Mouse (Mus musculus) T-helper 1 cell (primary cell): Measurements from ENCODE around the gene Sohlh1.

Experiments used
- in situ Hi-C: fragments of 300-600 bp; cut with MboI, MseI; formaldehyde crosslinking; loops from one replicate; pipeline ENCODE4 v1.15.1; 2025; ENCODE audit warnings: high pct_unique_total_duplicates

Gene Sohlh1

DNA sequence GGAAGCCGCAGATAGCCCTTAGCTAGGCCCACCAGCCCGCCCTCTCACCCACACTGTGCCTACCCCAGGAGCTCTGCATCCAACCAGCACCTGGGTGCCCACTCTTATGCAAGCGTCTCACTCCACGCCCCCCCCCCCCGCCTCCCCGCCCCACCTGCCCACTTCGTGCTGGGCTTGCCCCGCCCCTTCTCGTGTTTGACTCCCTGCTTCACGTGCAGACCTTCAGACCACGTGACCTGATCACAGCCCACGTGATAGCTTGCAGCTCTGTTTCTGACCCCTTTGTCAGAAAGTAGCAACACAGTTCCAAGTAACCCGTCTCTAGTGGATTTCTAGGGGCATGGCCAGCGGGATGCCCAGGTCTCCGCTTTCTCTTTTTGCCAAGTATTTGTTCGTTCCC lies at the start of gene Sohlh1:
Sohlh1 (minus strand) TSS at position 23 of the 400 bp plus-strand sequence.
- in situ Hi-C loops, result no loop called here

GRCm38 (mm10) chr2:25892440-25892839 lies 45.4 kb upstream of the Sohlh1 start:
- in situ Hi-C loops, result no loop called here

DNA sequence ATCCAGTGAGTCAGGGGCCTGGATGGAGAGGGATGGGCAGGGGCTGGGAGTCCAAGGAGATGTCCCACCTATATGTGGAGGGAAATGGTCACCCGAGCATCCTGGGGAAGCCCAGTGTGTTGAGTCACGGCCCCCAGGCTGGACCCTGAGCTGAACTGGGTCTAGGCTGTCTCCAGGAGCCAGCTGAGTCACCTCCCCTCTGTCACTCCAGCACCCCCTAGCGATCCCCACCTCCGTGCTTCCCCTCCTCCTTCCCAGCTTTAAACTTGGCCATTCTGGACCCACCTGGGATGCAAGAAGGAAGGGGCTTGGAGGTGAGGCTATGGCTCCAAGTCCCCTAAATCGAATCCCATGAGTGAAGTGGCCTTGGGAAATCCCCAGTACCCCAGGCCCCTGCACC lies 41.1 kb upstream of the Sohlh1 start:
- in situ Hi-C loops, result no loop called here

DNA sequence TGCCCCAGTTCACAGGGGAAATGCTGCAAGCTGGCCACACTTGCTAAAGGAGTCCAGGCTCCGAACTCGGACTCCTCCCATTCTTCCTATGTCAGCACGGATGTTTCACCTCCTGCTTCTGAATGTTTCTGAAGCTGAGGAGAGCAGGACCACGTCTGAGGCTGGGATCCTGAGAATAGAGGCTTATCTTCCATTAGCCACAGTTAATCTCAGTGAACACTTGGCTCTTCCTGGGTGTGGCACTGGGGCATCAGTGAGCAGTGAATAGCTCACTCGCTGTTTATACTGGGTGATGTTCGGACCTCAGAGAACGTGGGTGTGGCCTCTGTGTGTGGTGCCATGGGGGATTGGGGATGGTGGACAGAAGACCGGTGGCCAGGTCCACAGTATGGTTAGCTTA lies 40.2 kb upstream of the Sohlh1 start:
- in situ Hi-C loops, result no loop called here

DNA sequence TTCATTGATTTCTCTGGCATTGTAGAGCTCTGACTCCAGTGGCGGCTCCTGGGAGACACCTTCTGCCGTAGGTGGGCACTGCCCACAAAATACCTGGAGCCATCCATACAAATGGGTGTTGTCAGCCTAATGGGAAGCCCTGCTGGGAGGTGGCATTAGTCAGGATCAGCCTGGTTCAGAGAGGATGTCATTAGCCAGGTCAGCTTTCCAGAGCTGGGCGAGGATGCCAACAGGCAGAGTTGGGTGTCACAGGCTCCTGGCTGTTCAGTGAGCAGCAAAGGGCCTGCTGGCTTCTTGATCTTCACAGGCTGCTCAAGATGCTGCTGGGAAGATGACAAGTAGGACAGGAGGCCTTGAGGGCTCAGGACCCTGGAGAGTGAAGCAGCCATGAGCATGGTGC lies 37.7 kb upstream of the Sohlh1 start:
- in situ Hi-C loops, result no loop called here

- in situ Hi-C loops, result no loop called here
These were observed 35.2 kb upstream of the Sohlh1 start for GRCm38 (mm10) chr2:25882276-25882675.

DNA sequence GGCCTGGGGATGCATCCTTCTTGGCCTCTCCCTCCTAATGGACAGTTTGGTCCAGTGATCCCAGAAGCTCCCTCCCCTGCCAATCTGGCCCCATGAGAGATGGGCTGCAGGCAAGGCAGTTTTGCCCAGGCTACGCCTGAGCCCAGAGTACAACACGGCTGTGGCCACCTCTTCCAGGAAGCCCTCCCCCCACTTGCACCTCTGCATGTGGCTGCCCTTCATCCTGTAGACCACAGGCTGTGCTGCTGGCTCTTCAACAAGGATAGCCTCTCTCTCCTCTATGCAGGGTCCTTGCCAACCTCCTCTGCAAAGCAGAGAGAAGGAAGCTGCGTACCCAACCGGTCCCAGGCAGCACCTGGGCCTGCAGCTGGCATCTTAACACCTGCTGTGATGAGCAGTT lies 32.0 kb upstream of the Sohlh1 start:
- in situ Hi-C loops, result no loop called here

- in situ Hi-C loops, result no loop called here
These were observed 31.5 kb upstream of the Sohlh1 start for GRCm38 (mm10) chr2:25878516-25878915.

DNA sequence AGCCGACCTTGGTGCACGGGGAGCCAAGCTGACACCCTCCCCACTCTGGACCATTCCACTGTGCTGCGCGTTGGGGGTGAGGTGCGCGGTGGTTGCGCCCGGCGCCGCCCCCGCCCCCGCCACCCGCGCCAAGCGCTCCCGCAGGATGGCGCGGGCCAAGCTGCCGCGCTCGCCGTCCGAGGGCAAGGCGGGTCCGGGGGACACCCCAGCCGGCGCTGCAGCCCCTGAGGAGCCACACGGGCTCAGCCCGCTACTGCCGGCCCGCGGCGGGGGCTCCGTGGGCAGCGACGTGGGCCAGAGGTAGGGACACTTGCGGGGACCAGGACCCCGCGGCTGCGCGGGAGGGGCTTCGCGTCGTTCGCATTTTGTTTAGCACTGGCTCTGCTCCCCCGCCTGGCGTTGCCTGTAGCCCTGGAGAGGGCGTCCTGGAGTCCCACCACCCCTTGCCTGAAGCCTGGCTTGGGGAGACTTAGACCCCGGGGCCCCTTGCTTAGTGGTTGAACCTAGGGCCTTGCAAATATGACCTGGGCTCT lies 30.8 kb upstream of the Sohlh1 start:
- in situ Hi-C loops, result no loop called here

DNA sequence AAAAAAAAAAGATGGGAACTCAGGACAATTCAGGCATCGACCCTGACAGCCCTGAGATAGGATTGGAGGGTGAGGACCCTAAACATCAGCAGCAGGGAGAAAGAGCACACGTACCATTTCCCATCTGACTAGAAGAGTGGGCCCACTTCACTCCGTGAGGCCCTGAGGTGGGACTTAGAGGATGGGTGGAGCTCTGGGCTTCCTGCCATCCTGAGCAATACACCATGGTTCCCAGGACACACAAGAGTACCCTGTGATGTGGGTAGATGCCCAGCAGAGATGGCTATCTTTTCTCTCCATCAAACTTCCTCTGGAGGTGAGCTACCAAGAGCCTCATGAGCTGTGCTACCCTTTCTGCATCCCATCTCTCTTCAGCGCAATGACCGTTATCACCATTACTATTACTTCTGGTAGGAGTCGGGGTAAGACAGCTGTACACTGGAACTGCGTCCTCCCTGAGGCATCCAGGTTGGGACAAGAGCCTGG lies 30.2 kb upstream of the Sohlh1 start:
- in situ Hi-C loops, result no loop called here

DNA sequence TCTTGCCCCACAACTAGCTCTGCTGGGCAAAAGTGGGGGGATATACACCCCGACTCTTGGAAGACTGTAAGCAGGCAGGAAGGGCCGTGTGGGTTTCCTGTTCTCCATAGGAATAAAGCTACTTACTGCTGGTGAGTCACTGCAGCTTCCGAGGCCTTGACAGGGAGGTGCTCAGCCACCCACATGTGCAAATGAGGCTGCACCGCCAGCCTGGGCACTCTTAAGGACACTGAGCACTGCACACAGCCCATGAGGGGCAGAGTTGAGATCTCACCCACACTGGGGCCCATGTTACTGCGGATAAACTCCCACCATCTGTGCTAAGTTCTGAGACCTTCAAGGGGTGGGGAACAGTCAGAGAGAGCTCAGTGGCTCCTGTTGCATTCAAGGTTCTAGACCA lies 19.6 kb upstream of the Sohlh1 start:
- in situ Hi-C loops, result no loop called here

DNA sequence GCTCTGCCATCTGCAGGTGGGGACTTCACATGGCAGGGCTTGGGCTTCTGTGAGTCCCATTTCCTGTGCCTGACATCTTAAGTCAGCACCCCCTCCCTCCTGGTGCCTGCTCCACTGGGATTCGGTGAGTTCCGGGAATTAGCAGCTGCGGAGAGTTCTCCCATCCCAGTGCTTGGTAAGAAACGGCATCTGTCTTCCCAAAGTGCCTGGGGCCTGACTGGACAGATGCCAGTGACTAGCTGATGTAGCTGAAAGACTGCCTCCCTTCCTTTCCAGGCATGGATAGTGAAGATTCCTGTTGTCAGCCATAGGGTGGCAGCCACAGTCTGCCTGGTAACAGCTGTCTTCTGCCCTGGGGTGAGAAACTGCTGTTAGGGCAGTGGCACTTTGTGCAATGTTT lies 18.4 kb upstream of the Sohlh1 start:
- in situ Hi-C loops, result no loop called here

DNA sequence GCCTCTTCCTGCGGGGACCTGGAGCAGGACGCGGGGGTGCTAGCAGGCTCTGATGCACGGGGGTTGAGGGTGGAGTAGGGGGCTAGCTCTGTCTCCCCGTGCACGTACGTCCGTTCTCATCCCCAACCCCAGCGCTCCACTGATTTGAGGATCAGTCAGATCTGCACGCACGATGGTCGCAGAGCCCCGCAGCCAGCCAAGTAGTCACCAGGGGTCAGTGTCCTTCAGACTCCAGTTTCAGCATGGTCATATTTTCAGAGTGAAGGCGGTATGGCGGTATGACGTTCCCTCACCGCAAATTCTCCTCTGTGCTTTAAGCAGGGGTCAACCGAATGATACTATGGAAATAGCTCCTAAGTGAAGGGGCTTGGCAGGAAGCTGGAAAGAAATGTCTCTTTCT lies 17.2 kb upstream of the Sohlh1 start:
- in situ Hi-C loops, result no loop called here

DNA sequence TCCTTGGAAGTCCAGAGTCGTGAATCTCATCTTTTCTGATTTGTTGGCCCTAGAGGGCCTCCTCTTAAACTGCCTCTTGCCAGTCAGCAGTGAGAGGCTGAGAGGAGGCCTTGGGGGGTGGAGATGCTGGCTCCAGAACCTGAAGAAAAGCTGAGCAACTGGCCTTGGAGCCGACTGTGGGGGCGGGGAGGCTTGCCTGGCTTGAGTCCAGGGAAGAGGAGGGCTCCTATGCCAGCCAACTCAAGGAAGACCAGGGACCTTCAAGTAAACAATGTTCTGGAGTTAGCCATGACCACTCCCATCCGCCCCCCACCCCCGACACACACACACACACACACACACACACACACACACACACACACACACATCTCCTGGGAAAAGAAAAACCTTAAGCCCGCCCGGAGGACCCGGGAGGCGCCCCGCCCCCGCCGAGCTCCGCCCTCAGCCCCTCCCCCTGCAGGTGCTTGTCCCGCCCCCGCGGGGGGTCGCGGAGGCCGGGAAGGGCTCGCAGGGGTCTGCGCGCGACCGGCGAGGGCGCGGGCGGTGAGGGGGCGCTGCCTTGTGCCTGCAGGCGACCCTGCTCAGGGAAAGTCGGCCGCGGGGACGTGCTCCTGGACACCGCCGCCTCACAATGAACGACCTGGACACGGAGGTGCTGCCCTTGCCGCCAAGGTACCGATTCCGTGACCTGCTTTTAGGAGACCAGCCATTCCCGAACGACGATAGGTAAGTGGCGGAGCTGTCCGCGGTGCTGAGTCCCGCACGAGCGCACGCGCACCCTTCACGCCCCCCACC lies 16.5 kb upstream of the Sohlh1 start, which contains the start of gene Kcnt1:
Kcnt1 (plus strand) TSS at position 398 of the 795 bp plus-strand sequence.
- in situ Hi-C loops, result no loop called here

DNA sequence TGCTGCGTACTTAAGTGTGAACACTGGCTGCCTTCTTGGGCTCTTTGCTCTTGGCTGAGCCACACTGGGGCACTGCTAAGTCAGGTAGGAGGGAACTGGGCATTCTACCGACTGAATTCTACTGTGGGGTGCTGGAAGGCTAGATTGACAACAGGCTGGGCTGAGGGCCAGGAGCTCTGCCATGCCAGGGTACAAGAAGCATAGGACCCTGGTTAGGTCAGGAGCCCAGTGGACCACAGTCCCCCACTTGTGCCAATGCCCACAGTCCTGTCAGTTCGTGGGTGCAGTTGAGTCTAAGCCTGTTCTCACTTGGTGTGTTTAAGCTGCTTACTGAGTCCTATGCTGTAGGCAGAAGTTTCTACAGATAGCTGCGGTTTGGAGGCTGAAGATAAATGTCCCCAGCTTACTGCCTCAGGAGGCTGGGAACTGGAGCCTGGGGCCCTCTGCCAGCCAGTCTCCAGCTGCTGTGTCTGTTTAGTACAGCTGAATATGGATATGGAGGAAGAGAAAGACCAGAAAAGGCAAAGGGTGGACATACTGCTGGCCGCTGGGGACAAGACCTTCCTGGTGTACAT lies 15.7 kb upstream of the Sohlh1 start:
- in situ Hi-C loops, result no loop called here

DNA sequence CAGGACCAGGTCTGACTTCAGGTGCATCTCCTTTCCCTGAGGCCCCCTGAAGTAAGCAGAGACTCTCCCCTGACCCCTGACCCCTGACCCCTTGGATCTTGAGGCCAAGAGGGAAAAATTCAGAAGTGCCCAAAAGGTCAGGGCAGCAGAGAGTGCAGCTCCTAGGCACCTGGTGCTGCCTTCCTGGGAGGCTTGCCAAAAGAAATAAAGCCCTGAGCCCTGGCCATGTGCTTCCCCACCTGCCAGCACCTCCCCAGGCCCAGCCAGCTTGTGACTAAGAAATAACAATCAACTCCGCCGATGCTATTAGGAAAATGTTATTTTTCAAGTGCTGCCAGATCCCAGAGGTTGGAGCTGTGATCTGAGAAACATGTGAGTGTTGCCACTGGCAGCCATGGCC lies 15.0 kb upstream of the Sohlh1 start:
- in situ Hi-C loops, result no loop called here

DNA sequence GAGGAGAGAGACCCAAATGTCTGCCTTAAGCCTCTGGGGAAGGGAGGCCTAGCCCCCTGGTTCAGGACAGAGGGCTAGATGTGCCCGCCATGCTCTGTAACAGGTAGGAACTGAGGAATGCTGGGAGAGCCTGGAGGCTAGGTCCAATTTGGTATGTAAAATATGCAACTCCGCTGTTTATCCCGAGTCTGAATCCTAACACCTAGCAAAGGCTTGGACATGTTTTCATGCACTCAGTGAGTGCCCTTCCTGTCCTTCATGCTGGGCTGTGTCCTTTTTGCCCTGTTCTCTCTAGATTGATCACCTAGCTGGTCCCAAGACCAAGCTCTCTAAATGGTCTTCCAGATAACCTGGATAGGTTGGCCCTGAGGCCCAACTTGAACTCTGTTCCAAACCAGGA lies 12.8 kb upstream of the Sohlh1 start:
- in situ Hi-C loops, result no loop called here

DNA sequence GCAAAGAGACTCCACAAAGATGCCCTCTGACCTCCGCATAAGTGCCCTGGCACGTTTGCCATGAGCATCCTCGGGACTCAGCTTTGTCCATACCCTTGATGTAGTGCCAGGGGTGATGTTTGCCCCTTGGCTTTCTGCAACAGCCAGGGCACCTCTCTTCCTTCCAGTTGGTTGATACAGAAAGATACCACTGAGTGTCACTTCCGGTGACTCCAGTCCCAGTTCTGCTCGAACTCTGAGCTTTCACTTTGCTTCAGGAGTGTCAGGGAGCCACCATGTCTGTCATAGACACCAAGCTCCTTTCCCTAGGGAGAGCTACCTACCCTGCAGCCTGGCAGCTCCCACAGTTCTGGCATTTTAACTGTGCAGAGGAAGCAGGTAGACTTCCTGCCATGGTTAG lies 7.0 kb upstream of the Sohlh1 start:
- in situ Hi-C loops, result no loop called here

DNA sequence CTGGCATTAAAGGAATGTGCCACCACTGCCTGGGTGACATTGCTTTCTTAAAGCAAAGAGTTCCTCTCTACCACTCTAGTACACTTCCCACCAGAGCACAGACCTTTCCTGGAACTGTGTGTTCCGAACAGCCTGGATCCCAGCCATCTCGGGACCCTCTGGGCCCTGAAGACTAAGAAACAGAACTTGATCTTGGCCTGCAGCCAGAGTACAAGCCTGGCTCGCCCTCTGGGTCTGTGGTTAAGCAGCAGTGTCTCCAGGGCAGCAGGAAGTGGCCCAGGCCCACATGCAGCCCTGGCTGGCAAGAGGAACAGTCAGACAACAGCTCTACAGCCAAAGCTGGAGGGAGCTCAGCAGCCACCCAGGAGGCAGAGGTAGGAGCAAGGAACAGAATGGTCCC lies 5.6 kb upstream of the Sohlh1 start:
- in situ Hi-C loops, result no loop called here

- in situ Hi-C loops, result no loop called here
These were observed 3.3 kb upstream of the Sohlh1 start for GRCm38 (mm10) chr2:25850330-25850729.

DNA sequence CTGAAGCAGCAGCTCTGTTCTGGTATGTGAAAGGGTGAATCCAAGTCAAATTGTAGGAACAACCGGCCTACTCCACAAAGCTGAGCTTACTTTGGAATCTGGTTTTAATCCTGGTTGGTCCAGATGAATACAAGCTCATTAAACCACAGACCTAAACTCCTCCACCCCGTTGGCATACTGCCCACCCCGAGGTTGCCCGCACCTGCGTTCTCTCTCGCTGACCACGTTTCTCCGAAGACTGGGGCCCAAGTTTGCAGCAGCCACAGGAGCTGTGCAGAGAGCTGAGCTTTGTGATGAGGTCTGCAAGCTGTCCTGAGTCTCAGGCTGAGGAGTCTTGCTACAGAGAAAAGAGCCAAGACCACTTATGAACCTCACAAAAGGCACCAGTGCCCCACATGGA lies 532 bp downstream of the Sohlh1 start:
- in situ Hi-C loops, result no loop called here

DNA sequence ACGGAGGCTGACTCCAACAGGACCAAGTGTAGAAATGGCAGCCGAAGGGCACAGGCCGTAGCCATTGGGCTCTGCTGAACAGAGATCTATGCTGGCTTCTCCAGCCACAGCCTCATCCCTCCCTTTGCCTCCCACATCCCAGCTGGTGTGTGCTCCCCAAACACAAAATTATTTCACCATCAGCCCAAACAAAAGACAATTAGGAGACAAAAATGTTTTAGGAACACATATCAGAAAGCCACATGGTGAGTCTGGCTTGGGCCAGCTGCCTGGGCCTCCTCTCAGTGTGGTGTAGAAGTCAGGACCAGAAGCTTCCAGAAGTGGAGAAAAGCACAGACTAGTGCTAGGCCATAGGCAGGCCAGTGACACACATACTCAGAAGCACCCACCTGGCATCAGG lies 3.0 kb downstream of the Sohlh1 start:
- in situ Hi-C loops, result no loop called here

- in situ Hi-C loops, result no loop called here
These were observed 4.3 kb downstream of the Sohlh1 start for GRCm38 (mm10) chr2:25842758-25843157.
